Mouse (Mus musculus) bone marrow macrophage, adult 2 months (primary cell): ENCODE measurements around the gene Pde3a. TPM values are rescaled to one million over a fixed set of nuclear protein-coding genes. Genes with fewer than 3 reads are reported as not detected.

Experiments
- H3K27ac ChIP-seq: 2 replicates; pipeline ENCODE4 v1.5.1; 2012; ENCODE audit warnings: low read depth, low read length; ENCODE audit not compliant: insufficient read depth
- H3K4me1 ChIP-seq: 2 replicates; pipeline ENCODE4 v1.6.1; 2012; ENCODE audit warnings: low read length; ENCODE audit not compliant: control insufficient read depth, insufficient read depth
- H3K4me3 ChIP-seq: 2 replicates; pipeline ENCODE4 v1.5.1; 2012; ENCODE audit warnings: mild to moderate bottlenecking, low read length, moderate library complexity; ENCODE audit not compliant: insufficient read depth
- CTCF ChIP-seq: IDR thresholded peaks from 2 replicates; pipeline ENCODE4 v1.5.1; 2012; ENCODE audit warnings: low read depth, mild to moderate bottlenecking, low read length, moderate library complexity
- POLR2A ChIP-seq: IDR thresholded peaks from 2 replicates; pipeline ENCODE4 v1.6.1; 2012; ENCODE audit warnings: mild to moderate bottlenecking, low read depth, low read length, borderline replicate concordance
- polyA plus RNA-seq: library from polyadenylated mRNA; stranded (reverse); fragments of >200 nt; gene quantifications from 2 replicates; pipeline ENCODE4 v1.2.4, GENCODE M21; 2012; ENCODE audit not compliant: missing spikeins, insufficient read depth, insufficient read length

Pde3a gene
- polyA plus RNA-seq, 1 experiment, result 0.12 TPM

GRCm38 (mm10) chr6:141474223-141474622 lies 225.2 kb downstream of the Pde3a start:
- H3K4me1 ChIP-seq, result no peaks in the 10 kb centered on the region

GRCm38 (mm10) chr6:141474696-141475095 lies 225.6 kb downstream of the Pde3a start:
- TF ChIP-seq POLR2A (no peak), CTCF (no peak)

More at GRCm38 (mm10) chr6:141474223-141474622, 225.2 kb downstream of the Pde3a start:
- no peak overlapping the region for H3K27ac ChIP-seq
- H3K4me3 ChIP-seq, result no peak overlapping the region
- no peak for TF ChIP-seq POLR2A
- no peak for TF ChIP-seq CTCF

GRCm38 (mm10) chr6:141485302-141486021 lies 236.4 kb downstream of the Pde3a start:
- no peak for TF ChIP-seq CTCF
- H3K27ac ChIP-seq, result no peak overlapping the region
- no peaks in the 10 kb centered on the region for H3K4me1 ChIP-seq
- no peak overlapping the region for H3K4me3 ChIP-seq

More at GRCm38 (mm10) chr6:141474696-141475095, 225.6 kb downstream of the Pde3a start:
- H3K4me3 ChIP-seq, result no peak overlapping the region
- no peak overlapping the region for H3K27ac ChIP-seq
- H3K4me1 ChIP-seq, result no peaks in the 10 kb centered on the region

GRCm38 (mm10) chr6:141487266-141487665 lies 238.2 kb downstream of the Pde3a start:
- no peaks in the 10 kb centered on the region for H3K4me1 ChIP-seq
- H3K27ac ChIP-seq, result no peak overlapping the region
- TF ChIP-seq POLR2A (no peak), CTCF (no peak)
- H3K4me3 ChIP-seq, result no peak overlapping the region

GRCm38 (mm10) chr6:141488619-141489018 lies 239.6 kb downstream of the Pde3a start:
- H3K4me3 ChIP-seq, result no peak overlapping the region
- TF ChIP-seq CTCF, result peak; percentile 45
- TF ChIP-seq POLR2A, result no peak
- H3K27ac ChIP-seq, result no peak overlapping the region
- no peaks in the 10 kb centered on the region for H3K4me1 ChIP-seq

GRCm38 (mm10) chr6:141494909-141495308 lies 245.8 kb downstream of the Pde3a start:
- Histone ChIP-seq H3K4me3 (no peak overlapping the region), H3K27ac (no peak overlapping the region), H3K4me1 (no peaks in the 10 kb centered on the region)
- TF ChIP-seq CTCF (no peak), POLR2A (no peak)

- no peak overlapping the region for H3K27ac ChIP-seq
- H3K4me1 ChIP-seq, result no peaks in the 10 kb centered on the region
- no peak for TF ChIP-seq CTCF
- no peak overlapping the region for H3K4me3 ChIP-seq
Observed at GRCm38 (mm10) chr6:141495634-141496418, 246.8 kb downstream of the Pde3a start.

- Histone ChIP-seq H3K4me1 (no peaks in the 10 kb centered on the region), H3K27ac (no peak overlapping the region), H3K4me3 (no peak overlapping the region)
- no peak for TF ChIP-seq POLR2A
- no peak for TF ChIP-seq CTCF
Observed at GRCm38 (mm10) chr6:141499511-141499910, 250.4 kb downstream of the Pde3a start.

- Histone ChIP-seq H3K4me3 (no peak overlapping the region), H3K4me1 (no peaks in the 10 kb centered on the region), H3K27ac (no peak overlapping the region)
- TF ChIP-seq CTCF (no peak), POLR2A (no peak)
Observed at GRCm38 (mm10) chr6:141501171-141501570, 252.1 kb downstream of the Pde3a start.

GRCm38 (mm10) chr6:141522541-141522940 lies 273.5 kb downstream of the Pde3a start:
- H3K4me3 ChIP-seq, result no peak overlapping the region
- no peaks in the 10 kb centered on the region for H3K4me1 ChIP-seq
- TF ChIP-seq CTCF (no peak), POLR2A (no peak)
- H3K27ac ChIP-seq, result no peak overlapping the region
